Mouse (Mus musculus): ENCODE results near the gene Cdk18. TPM values are rescaled to one million over a fixed set of nuclear protein-coding genes. Genes with fewer than 3 reads are reported as not detected.

Cdk18 gene
- polyA plus RNA-seq, 1 experiment from 2014 or later: 0.82 TPM

GRCm38 (mm10) chr1:132098076-132098475 lies 41.4 kb downstream of the Cdk18 start:
- Histone ChIP-seq H3K27me3 (ENCODE audit: control insufficient read depth, insufficient read depth, low read length) (no peaks in the 10 kb centered on the region), H3K9ac (ENCODE audit: low read depth, low read length) (no peak overlapping the region), H3K27ac (ENCODE audit: low read depth, low read length) (no peak overlapping the region), H3K4me2 (replicated peaks; ENCODE audit: low read depth, low read length) (no peak overlapping the region), H3K36me3 (ENCODE audit: control insufficient read depth, insufficient read depth, low read length) (no peaks in the 10 kb centered on the region), H3K9me3 (ENCODE audit: control insufficient read depth, low read length) (no peaks in the 10 kb centered on the region), H3K4me1 (replicated peaks; ENCODE audit: control insufficient read depth, insufficient read depth, low read length) (no peaks in the 10 kb centered on the region), H3K4me3 (ENCODE audit: low read depth, low read length) (no peak overlapping the region)
- DNase-seq (ENCODE audit: low spot score) (no peak), ATAC-seq (ENCODE audit: low FRiP score) (no peak)
- 62% methylated on average over 1 of the region's 1 CpGs for WGBS

- H3K4me3 ChIP-seq (ENCODE audit: low read depth, low read length): no peak overlapping the region
- H3K27ac ChIP-seq (ENCODE audit: low read depth, low read length): no peak overlapping the region
- no peaks in the 10 kb centered on the region for H3K9me3 ChIP-seq (ENCODE audit: control insufficient read depth, low read length)
- no peaks in the 10 kb centered on the region for H3K4me1 ChIP-seq (replicated peaks; ENCODE audit: control insufficient read depth, insufficient read depth, low read length)
- WGBS: 82% methylated on average over 11 of the region's 11 CpGs
- H3K36me3 ChIP-seq (ENCODE audit: control insufficient read depth, insufficient read depth, low read length): no peaks in the 10 kb centered on the region
- no peak overlapping the region for H3K9ac ChIP-seq (ENCODE audit: low read depth, low read length)
- ATAC-seq (ENCODE audit: low FRiP score): no peak
- H3K27me3 ChIP-seq (ENCODE audit: control insufficient read depth, insufficient read depth, low read length): no peaks in the 10 kb centered on the region
- no peak for DNase-seq (ENCODE audit: low spot score)
- no peak overlapping the region for H3K4me2 ChIP-seq (replicated peaks; ENCODE audit: low read depth, low read length)
Observed at GRCm38 (mm10) chr1:132095356-132096004, 44.0 kb downstream of the Cdk18 start.

- H3K4me3 ChIP-seq (ENCODE audit: low read depth, low read length): no peak overlapping the region
- H3K36me3 ChIP-seq (ENCODE audit: control insufficient read depth, insufficient read depth, low read length): no peaks in the 10 kb centered on the region
- no peak overlapping the region for H3K27ac ChIP-seq (ENCODE audit: low read depth, low read length)
- no peak for DNase-seq (ENCODE audit: low spot score)
- H3K9ac ChIP-seq (ENCODE audit: low read depth, low read length): no peak overlapping the region
- WGBS: 89% methylated on average over 4 of the region's 4 CpGs
- H3K4me2 ChIP-seq (replicated peaks; ENCODE audit: low read depth, low read length): no peak overlapping the region
- no peaks in the 10 kb centered on the region for H3K4me1 ChIP-seq (replicated peaks; ENCODE audit: control insufficient read depth, insufficient read depth, low read length)
- ATAC-seq (ENCODE audit: low FRiP score): no peak
- H3K9me3 ChIP-seq (ENCODE audit: control insufficient read depth, low read length): no peaks in the 10 kb centered on the region
- no peaks in the 10 kb centered on the region for H3K27me3 ChIP-seq (ENCODE audit: control insufficient read depth, insufficient read depth, low read length)
Observed at GRCm38 (mm10) chr1:132093269-132093668, 46.2 kb downstream of the Cdk18 start.

DNA sequence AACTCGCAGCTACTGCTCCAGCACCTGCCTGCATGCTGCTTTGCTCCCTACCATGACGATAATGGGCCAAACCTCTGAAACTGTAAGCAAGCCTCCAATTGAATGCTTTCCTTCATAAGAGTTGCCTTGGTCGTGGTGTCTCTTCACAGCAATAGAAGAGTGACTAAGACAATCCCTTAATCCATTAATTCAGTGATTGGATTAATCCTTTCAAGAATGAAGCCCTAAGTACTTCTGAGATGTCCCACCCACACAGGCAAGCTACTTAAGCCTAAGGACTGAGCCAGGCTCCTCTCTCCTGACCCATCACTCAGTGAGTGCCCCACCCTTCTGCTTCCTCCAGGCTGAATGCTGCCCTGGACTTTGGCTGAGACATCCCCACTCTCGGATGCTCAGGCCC lies 49.2 kb downstream of the Cdk18 start:
- Histone ChIP-seq H3K4me1 (replicated peaks; ENCODE audit: control insufficient read depth, insufficient read depth, low read length) (no peaks in the 10 kb centered on the region), H3K27ac (ENCODE audit: low read depth, low read length) (no peak overlapping the region), H3K9ac (ENCODE audit: low read depth, low read length) (no peak overlapping the region), H3K27me3 (ENCODE audit: control insufficient read depth, insufficient read depth, low read length) (no peaks in the 10 kb centered on the region), H3K36me3 (ENCODE audit: control insufficient read depth, insufficient read depth, low read length) (no peaks in the 10 kb centered on the region), H3K9me3 (ENCODE audit: control insufficient read depth, low read length) (no peaks in the 10 kb centered on the region), H3K4me2 (replicated peaks; ENCODE audit: low read depth, low read length) (no peak overlapping the region), H3K4me3 (ENCODE audit: low read depth, low read length) (no peak overlapping the region)
- 84% methylated on average over 4 of the region's 4 CpGs for WGBS
- ATAC-seq (ENCODE audit: low FRiP score) (no peak), DNase-seq (ENCODE audit: low spot score) (no peak)

DNA sequence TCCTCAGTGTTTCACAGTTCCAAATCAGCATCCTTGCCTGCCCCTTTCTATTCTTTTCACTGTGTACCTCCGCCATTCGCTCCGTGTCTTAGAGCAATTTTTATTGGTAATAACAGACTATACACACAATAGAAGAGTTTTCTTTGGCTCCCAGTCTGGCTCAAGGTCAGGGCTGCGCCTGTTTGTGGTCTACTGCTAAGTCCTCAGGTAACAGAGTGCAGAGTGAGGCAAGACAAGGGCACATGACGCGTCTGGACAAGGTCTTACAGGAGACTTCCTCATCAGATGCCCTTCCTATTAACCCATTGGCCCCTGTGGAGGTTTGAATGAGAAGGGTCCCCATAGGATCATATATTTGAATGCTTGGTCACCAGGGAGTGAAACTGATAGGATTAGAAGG lies 49.7 kb downstream of the Cdk18 start:
- WGBS: 89% methylated on average over 6 of the region's 6 CpGs

DNA sequence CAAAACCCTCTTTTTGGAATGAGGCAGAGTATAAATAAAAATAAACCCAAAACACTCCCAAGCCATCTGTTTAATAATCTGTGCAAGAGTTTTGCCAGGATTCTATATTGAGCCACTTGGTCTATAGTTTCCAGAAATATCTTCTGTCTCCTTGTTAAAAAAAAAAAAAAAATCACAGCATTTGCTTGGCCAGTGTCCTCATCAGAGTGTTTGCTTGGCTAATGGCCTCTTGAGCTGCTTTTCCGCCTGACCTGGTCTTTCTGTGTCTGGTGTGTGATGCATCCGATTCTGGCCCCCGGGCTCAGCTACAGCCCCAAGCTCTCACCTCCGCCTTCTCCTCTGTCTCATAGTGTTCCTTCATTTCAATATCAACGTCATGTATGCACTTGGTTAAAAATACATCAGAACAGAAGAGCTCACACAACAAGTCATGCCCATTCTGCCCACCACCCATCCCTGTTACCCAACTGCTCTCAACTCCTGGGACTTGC lies 51.3 kb downstream of the Cdk18 start:
- no peak overlapping the region for H3K4me2 ChIP-seq (replicated peaks; ENCODE audit: low read depth, low read length)
- H3K27me3 ChIP-seq (ENCODE audit: control insufficient read depth, insufficient read depth, low read length): no peaks in the 10 kb centered on the region
- no peak overlapping the region for H3K9ac ChIP-seq (ENCODE audit: low read depth, low read length)
- no peaks in the 10 kb centered on the region for H3K36me3 ChIP-seq (ENCODE audit: control insufficient read depth, insufficient read depth, low read length)
- no peak overlapping the region for H3K27ac ChIP-seq (ENCODE audit: low read depth, low read length)
- H3K9me3 ChIP-seq (ENCODE audit: control insufficient read depth, low read length): no peaks in the 10 kb centered on the region
- 83% methylated on average over 5 of the region's 5 CpGs for WGBS
- H3K4me3 ChIP-seq (ENCODE audit: low read depth, low read length): no peak overlapping the region
- ATAC-seq (ENCODE audit: low FRiP score): no peak
- no peaks in the 10 kb centered on the region for H3K4me1 ChIP-seq (replicated peaks; ENCODE audit: control insufficient read depth, insufficient read depth, low read length)
- DNase-seq (ENCODE audit: low spot score): no peak

More for the DNA sequence above, 49.7 kb downstream of the Cdk18 start:
- ATAC-seq (ENCODE audit: low FRiP score): no peak
- H3K27me3 ChIP-seq (ENCODE audit: control insufficient read depth, insufficient read depth, low read length): no peaks in the 10 kb centered on the region
- H3K4me1 ChIP-seq (replicated peaks; ENCODE audit: control insufficient read depth, insufficient read depth, low read length): no peaks in the 10 kb centered on the region
- no peak for DNase-seq (ENCODE audit: low spot score)
- H3K4me2 ChIP-seq (replicated peaks; ENCODE audit: low read depth, low read length): no peak overlapping the region
- H3K9ac ChIP-seq (ENCODE audit: low read depth, low read length): no peak overlapping the region
- H3K27ac ChIP-seq (ENCODE audit: low read depth, low read length): no peak overlapping the region
- no peaks in the 10 kb centered on the region for H3K9me3 ChIP-seq (ENCODE audit: control insufficient read depth, low read length)
- no peak overlapping the region for H3K4me3 ChIP-seq (ENCODE audit: low read depth, low read length)
- no peaks in the 10 kb centered on the region for H3K36me3 ChIP-seq (ENCODE audit: control insufficient read depth, insufficient read depth, low read length)

GRCm38 (mm10) chr1:132085181-132086049 lies 54.1 kb downstream of the Cdk18 start:
- 85% methylated on average over 7 of the region's 7 CpGs for WGBS
- ATAC-seq (ENCODE audit: low FRiP score) (no peak), DNase-seq (ENCODE audit: low spot score) (no peak)

GRCm38 (mm10) chr1:132078413-132078812 lies 61.1 kb downstream of the Cdk18 start:
- WGBS: 95% methylated on average over 2 of the region's 2 CpGs
- no peaks in the 10 kb centered on the region for H3K27me3 ChIP-seq (ENCODE audit: control insufficient read depth, insufficient read depth, low read length)

More at GRCm38 (mm10) chr1:132085181-132086049, 54.1 kb downstream of the Cdk18 start:
- Histone ChIP-seq H3K4me1 (replicated peaks; ENCODE audit: control insufficient read depth, insufficient read depth, low read length) (no peaks in the 10 kb centered on the region), H3K9me3 (ENCODE audit: control insufficient read depth, low read length) (no peaks in the 10 kb centered on the region), H3K36me3 (ENCODE audit: control insufficient read depth, insufficient read depth, low read length) (no peaks in the 10 kb centered on the region), H3K27me3 (ENCODE audit: control insufficient read depth, insufficient read depth, low read length) (no peaks in the 10 kb centered on the region), H3K27ac (ENCODE audit: low read depth, low read length) (no peak overlapping the region), H3K4me3 (ENCODE audit: low read depth, low read length) (no peak overlapping the region), H3K4me2 (replicated peaks; ENCODE audit: low read depth, low read length) (no peak overlapping the region), H3K9ac (ENCODE audit: low read depth, low read length) (no peak overlapping the region)

More at GRCm38 (mm10) chr1:132078413-132078812, 61.1 kb downstream of the Cdk18 start:
- no peak overlapping the region for H3K9ac ChIP-seq (ENCODE audit: low read depth, low read length)
- no peak overlapping the region for H3K4me2 ChIP-seq (replicated peaks; ENCODE audit: low read depth, low read length)
- no peak for DNase-seq (ENCODE audit: low spot score)
- H3K36me3 ChIP-seq (ENCODE audit: control insufficient read depth, insufficient read depth, low read length): no peaks in the 10 kb centered on the region
- H3K9me3 ChIP-seq (ENCODE audit: control insufficient read depth, low read length): no peaks in the 10 kb centered on the region
- no peak overlapping the region for H3K4me3 ChIP-seq (ENCODE audit: low read depth, low read length)
- no peaks in the 10 kb centered on the region for H3K4me1 ChIP-seq (replicated peaks; ENCODE audit: control insufficient read depth, insufficient read depth, low read length)
- ATAC-seq (ENCODE audit: low FRiP score): no peak
- H3K27ac ChIP-seq (ENCODE audit: low read depth, low read length): no peak overlapping the region

All from hindbrain, embryonic 11.5 days (tissue).